Mouse (Mus musculus) layer of hippocampus, adult 2 months (tissue): ENCODE results near the gene Smg6. TPM values are rescaled to one million over a fixed set of nuclear protein-coding genes. Genes with fewer than 3 reads are reported as not detected.

Source experiments
- DNase-seq, 2 experiments: peaks; one replicate each; pipeline ENCODE4 v3.0.0; 2022; ENCODE audit warnings: low spot score in 2 of 2
- H3K27ac ChIP-seq: fragments of 200-600 bp; 2 replicates; pipeline ENCODE4 v1.8.1; 2022
- H3K4me3 ChIP-seq: fragments of 200-600 bp; 2 replicates; pipeline ENCODE4 v1.8.1; 2022; ENCODE audit warnings: mild to moderate bottlenecking
- CTCF ChIP-seq: fragments of 200-600 bp; conservative IDR thresholded peaks from 2 replicates; pipeline ENCODE4 v1.8.1; 2022; ENCODE audit warnings: antibody characterized with exemption, mild to moderate bottlenecking, moderate library complexity
- total RNA-seq, 2 experiments: library from RNA; stranded (reverse); gene quantifications; 2 replicates each; pipeline ENCODE4 v1.2.3; 2021

Gene Smg6
- total RNA-seq, 2 experiments from 2014 or later, result 31.9 to 34.7 TPM

- H3K4me3 ChIP-seq, result no peak overlapping the region
- no peak overlapping the region for H3K27ac ChIP-seq
- no peak for TF ChIP-seq CTCF
- DNase-seq, result no peak
Measured at GRCm38 (mm10) chr11:75126384-75126783, 200.8 kb downstream of the Smg6 start.

GRCm38 (mm10) chr11:75129481-75129880, 203.9 kb downstream of the Smg6 start:
- no peak overlapping the region for H3K27ac ChIP-seq
- DNase-seq, result no peak
- H3K4me3 ChIP-seq, result no peak overlapping the region
- TF ChIP-seq CTCF, result no peak

- H3K4me3 ChIP-seq, result no peak overlapping the region
- DNase-seq, result no peak
- no peak overlapping the region for H3K27ac ChIP-seq
- TF ChIP-seq CTCF, result no peak
Measured at GRCm38 (mm10) chr11:75131300-75131699, 205.7 kb downstream of the Smg6 start.

- DNase-seq, result peak; percentile 53 to 56
- TF ChIP-seq CTCF, result peak; percentile 76
- H3K27ac ChIP-seq, result peak overlapping the region; percentile 68
Measured at GRCm38 (mm10) chr11:75132278-75132677, 206.7 kb downstream of the Smg6 start.

GRCm38 (mm10) chr11:75133391-75133790, 207.8 kb downstream of the Smg6 start:
- Histone ChIP-seq H3K27ac (peak overlapping the region; percentile 68; the same call in 1 of the 2 replicates), H3K4me3 (no peak overlapping the region)
- DNase-seq, result no peak
- TF ChIP-seq CTCF, result no peak

More at GRCm38 (mm10) chr11:75132278-75132677, 206.7 kb downstream of the Smg6 start:
- no peak overlapping the region; the same call in 1 of the 2 replicates for H3K4me3 ChIP-seq

- TF ChIP-seq CTCF, result no peak
- no peak for DNase-seq
- Histone ChIP-seq H3K27ac (peak overlapping the region; percentile 68), H3K4me3 (no peak overlapping the region)
Measured at GRCm38 (mm10) chr11:75133951-75134350, 208.3 kb downstream of the Smg6 start.

- no peak for TF ChIP-seq CTCF
- H3K27ac ChIP-seq, result peak overlapping the region; percentile 68
Measured at GRCm38 (mm10) chr11:75134485-75135068, 209.0 kb downstream of the Smg6 start.

GRCm38 (mm10) chr11:75135358-75135757, 209.7 kb downstream of the Smg6 start:
- H3K27ac ChIP-seq, result no peak overlapping the region
- no peak for DNase-seq
- H3K4me3 ChIP-seq, result no peak overlapping the region
- no peak for TF ChIP-seq CTCF

More at GRCm38 (mm10) chr11:75134485-75135068, 209.0 kb downstream of the Smg6 start:
- DNase-seq, result no peak
- H3K4me3 ChIP-seq, result no peak overlapping the region

GRCm38 (mm10) chr11:75136666-75137398, 211.2 kb downstream of the Smg6 start:
- Histone ChIP-seq H3K27ac (peak overlapping the region; percentile 56), H3K4me3 (no peak overlapping the region)
- DNase-seq, result no peak
- TF ChIP-seq CTCF, result no peak

GRCm38 (mm10) chr11:75139122-75139963, 213.7 kb downstream of the Smg6 start:
- H3K27ac ChIP-seq, result peak overlapping the region; percentile 43; the same call in 1 of the 2 replicates
- no peak for TF ChIP-seq CTCF
- H3K4me3 ChIP-seq, result no peak overlapping the region
- DNase-seq, result no peak

GRCm38 (mm10) chr11:75140431-75140830, 214.8 kb downstream of the Smg6 start:
- DNase-seq, result no peak
- no peak for TF ChIP-seq CTCF
- Histone ChIP-seq H3K27ac (no peak overlapping the region), H3K4me3 (no peak overlapping the region)

- no peak overlapping the region for H3K27ac ChIP-seq
- no peak for DNase-seq
- H3K4me3 ChIP-seq, result no peak overlapping the region
- TF ChIP-seq CTCF, result no peak
Measured at GRCm38 (mm10) chr11:75141038-75141437, 215.4 kb downstream of the Smg6 start.

- no peak for TF ChIP-seq CTCF
Measured at GRCm38 (mm10) chr11:75141913-75142312, 216.3 kb downstream of the Smg6 start.

More at GRCm38 (mm10) chr11:75141913-75142312, 216.3 kb downstream of the Smg6 start:
- no peak for DNase-seq
- Histone ChIP-seq H3K4me3 (no peak overlapping the region), H3K27ac (no peak overlapping the region)
